Mouse (Mus musculus): ENCODE results near the gene Eif4a2. TPM values are rescaled to one million over a fixed set of nuclear protein-coding genes. Genes with fewer than 3 reads are reported as not detected.

Gene Eif4a2
- polyA plus RNA-seq, 1 experiment: 108 TPM

GRCm38 (mm10) chr16:23159749-23160148 lies 52.5 kb downstream of the Eif4a2 start:
- Histone ChIP-seq H3K27me3 (ENCODE audit: control insufficient read depth, insufficient read depth, low read length) (no peaks in the 10 kb centered on the region), H3K36me3 (ENCODE audit: control insufficient read depth, insufficient read depth, low read length) (no peaks in the 10 kb centered on the region), H3K27ac (ENCODE audit: control insufficient read depth, insufficient read depth, low read depth, low read length) (no peak overlapping the region), H3K4me1 (ENCODE audit: control insufficient read depth, insufficient read depth, low read length) (peaks cover 10% of the 10 kb centered on the region), H3K4me3 (ENCODE audit: control insufficient read depth, low read depth, low read length) (no peak overlapping the region)
- TF ChIP-seq POLR2A (IDR thresholded peaks at IDR 0.05; ENCODE audit: control insufficient read depth, low read depth, low read length) (no peak), CTCF (IDR thresholded peaks at IDR 0.05; ENCODE audit: control insufficient read depth, insufficient read depth, insufficient replicate concordance, low read depth, low read length) (no peak)

GRCm38 (mm10) chr16:23162116-23162515 lies 54.9 kb downstream of the Eif4a2 start:
- TF ChIP-seq CTCF (IDR thresholded peaks at IDR 0.05; ENCODE audit: control insufficient read depth, insufficient read depth, insufficient replicate concordance, low read depth, low read length) (no peak), POLR2A (IDR thresholded peaks at IDR 0.05; ENCODE audit: control insufficient read depth, low read depth, low read length) (no peak)
- H3K36me3 ChIP-seq (ENCODE audit: control insufficient read depth, insufficient read depth, low read length): no peaks in the 10 kb centered on the region
- H3K27me3 ChIP-seq (ENCODE audit: control insufficient read depth, insufficient read depth, low read length): no peaks in the 10 kb centered on the region

More at GRCm38 (mm10) chr16:23162116-23162515, 54.9 kb downstream of the Eif4a2 start:
- H3K4me1 ChIP-seq (ENCODE audit: control insufficient read depth, insufficient read depth, low read length): peaks cover 12% of the 10 kb centered on the region
- no peak overlapping the region for H3K4me3 ChIP-seq (ENCODE audit: control insufficient read depth, low read depth, low read length)
- H3K27ac ChIP-seq (ENCODE audit: control insufficient read depth, insufficient read depth, low read depth, low read length): no peak overlapping the region

Other genes with a start within 250 kb of the Eif4a2 start
- 21.2 and 22.1 TPM in 2 replicates for gene Tbccd1, start 249.8 kb upstream of the Eif4a2 start, polyA plus RNA-seq (2012; rRNA removed)
- gene Dnajb11, start 249.6 kb upstream of the Eif4a2 start, polyA plus RNA-seq (2012; rRNA removed): 27.8 and 32.9 TPM in 2 replicates
- 0.15 and 0.69 TPM in 2 replicates for gene Ahsg, start 216.2 kb upstream of the Eif4a2 start, polyA plus RNA-seq (2012; rRNA removed)
- gene Fetub, start 189.1 kb upstream of the Eif4a2 start, polyA plus RNA-seq (2012; rRNA removed): 0.41 and 0.94 TPM in 2 replicates
- not detected in 2 replicates for gene Hrg, start 156.4 kb upstream of the Eif4a2 start, polyA plus RNA-seq (2012; rRNA removed)
- 0.40 TPM in 1 of 2 replicates, not detected in the other for gene Kng2, start 78.0 kb upstream of the Eif4a2 start, polyA plus RNA-seq (2012; rRNA removed)
- 0.10 TPM in 1 of 2 replicates, not detected in the other for gene Kng1, start 49.6 kb upstream of the Eif4a2 start, polyA plus RNA-seq (2012; rRNA removed)
- gene Rfc4, start 20.3 kb downstream of the Eif4a2 start, polyA plus RNA-seq (2012; rRNA removed): 5.2 and 8.4 TPM in 2 replicates
- 14.2 and 16.1 TPM in 2 replicates for gene Adipoq, start 39.1 kb downstream of the Eif4a2 start, polyA plus RNA-seq (2012; rRNA removed)
- 3.6 and 4.2 TPM in 2 replicates for gene St6gal1, start 117.3 kb downstream of the Eif4a2 start, polyA plus RNA-seq (2012; rRNA removed)

Data from testis, adult 2 months (tissue).